Mouse (Mus musculus) 3T3-L1 (cell line): ENCODE measurements around the gene Olfr1442.
A peak's percentile ranks its signal among the peaks of the same experiment; 100 is the strongest.
"Not testable (repeated sequence)": the region's sequence is repeated elsewhere in the genome, so short reads cannot be mapped to it uniquely, and the experiment has no call there.

Source experiments
- DNase-seq: peaks from one replicate; pipeline ENCODE4 v3.0.0-alpha.2; 2015; ENCODE audit warnings: low read depth, low spot score

Olfr1442 gene

GRCm38 (mm10) chr19:12670139-12670538, at the start of gene Olfr1442:
Gene Olfr1442, plus strand, starts transcription at chr19:12670439.
- no peak for DNase-seq

- DNase-seq, result peak; percentile 6
Measured at GRCm38 (mm10) chr19:12633176-12633575, 37.1 kb upstream of the Olfr1442 start, which contains the start of gene Glyat. Gene Glyat, plus strand, starts transcription at chr19:12633308.

GRCm38 (mm10) chr19:12634259-12634658, 36.0 kb upstream of the Olfr1442 start:
- no peak for DNase-seq

- DNase-seq, result no peak
Measured at GRCm38 (mm10) chr19:12634963-12635362, 35.3 kb upstream of the Olfr1442 start.

- no peak for DNase-seq
Measured at GRCm38 (mm10) chr19:12636863-12637262, 33.4 kb upstream of the Olfr1442 start.

GRCm38 (mm10) chr19:12638049-12638448, 32.2 kb upstream of the Olfr1442 start:
- no peak for DNase-seq

- no peak for DNase-seq
Measured at GRCm38 (mm10) chr19:12649511-12649910, 20.7 kb upstream of the Olfr1442 start.

GRCm38 (mm10) chr19:12666156-12666555, 4.1 kb upstream of the Olfr1442 start:
- no peak for DNase-seq

GRCm38 (mm10) chr19:12668601-12669000, 1.6 kb upstream of the Olfr1442 start:
- not testable (repeated sequence) for DNase-seq

GRCm38 (mm10) chr19:12671051-12671450, 812 bp downstream of the Olfr1442 start:
- no peak for DNase-seq

GRCm38 (mm10) chr19:12677812-12678211, 7.6 kb downstream of the Olfr1442 start, which contains the start of gene Olfr1443:
Gene Olfr1443, plus strand, starts transcription at chr19:12678112.
- no peak for DNase-seq

- DNase-seq, result no peak
Measured at GRCm38 (mm10) chr19:12684638-12685037, 14.4 kb downstream of the Olfr1442 start.

GRCm38 (mm10) chr19:12685231-12685630, 15.0 kb downstream of the Olfr1442 start:
- no peak for DNase-seq

- DNase-seq, result no peak
Measured at GRCm38 (mm10) chr19:12695590-12695989, 25.4 kb downstream of the Olfr1442 start, which contains the start of gene Keg1. Gene Keg1, plus strand, starts transcription at chr19:12695786.

- no peak for DNase-seq
Measured at GRCm38 (mm10) chr19:12696221-12696620, 26.0 kb downstream of the Olfr1442 start.

GRCm38 (mm10) chr19:12708458-12708857, 38.2 kb downstream of the Olfr1442 start:
- no peak for DNase-seq

GRCm38 (mm10) chr19:12708986-12709385, 38.7 kb downstream of the Olfr1442 start:
- no peak for DNase-seq

- no peak for DNase-seq
Measured at GRCm38 (mm10) chr19:12719189-12719588, 49.0 kb downstream of the Olfr1442 start.

- no peak for DNase-seq
Measured at GRCm38 (mm10) chr19:12720463-12720862, 50.2 kb downstream of the Olfr1442 start.

- DNase-seq, result not testable (repeated sequence)
Measured at GRCm38 (mm10) chr19:12720919-12721318, 50.7 kb downstream of the Olfr1442 start.

GRCm38 (mm10) chr19:12721596-12721995, 51.4 kb downstream of the Olfr1442 start:
- DNase-seq, result not testable (repeated sequence)

- peak; percentile 70 for DNase-seq
Measured at GRCm38 (mm10) chr19:12722308-12722707, 52.1 kb downstream of the Olfr1442 start.

GRCm38 (mm10) chr19:12725851-12726250, 55.6 kb downstream of the Olfr1442 start:
- no peak for DNase-seq
